In genomic region chr10:108466539-108466938, GRCm38 (mm10) we compare ENCODE assay signal across 18 mouse cellular contexts.
DNase-seq lines count a peak whose midpoint lies in the region; ATAC-seq lines count a peak whose summit lies in the region.
"Had no signal": no experiment of that assay in that cellular context is flagged by ENCODE, and none has a peak within 500 bp of the region (broad histone marks: within the 10 kb centered on the region; RNA-seq: fewer than 3 reads in every experiment).

No protein-coding gene starts in this region.

- H3K27ac ChIP-seq in lung, embryonic 15.5 days: peak overlapping the region; percentile 37
- H3K27ac ChIP-seq: embryonic facial prominence, embryonic 15.5 days; forebrain, embryonic 13.5 days; layer of hippocampus, adult 2 months; liver, embryonic 12.5 days; neural tube, embryonic 15.5 days had no signal

- 13% methylated on average over 8 of the region's 8 CpGs for WGBS in lung, embryonic 15.5 days

- DNase-seq in frontal cortex, postnatal 25 days (ENCODE audit: low spot score in 2 of 2): no peak
- DNase-seq in testis, postnatal 10 days (ENCODE audit: low spot score): peak; percentile 58
- DNase-seq in testis, postnatal 14 days (ENCODE audit: low spot score): no peak
- no peak for DNase-seq in left cerebral cortex, adult 18-20 months (ENCODE audit: low spot score in 2 of 2)
- DNase-seq in right cerebral cortex, postnatal 36 days (ENCODE audit: low spot score in 2 of 2): no peak
- DNase-seq in cerebellum, adult 11 months: no peak
- DNase-seq: kidney, adult 9 months; right cerebral cortex, postnatal 4 days; thymus, postnatal 36 days had no signal

- H3K9me3 ChIP-seq in lung, embryonic 15.5 days: no peaks in the 10 kb centered on the region
- H3K9me3 ChIP-seq: embryonic facial prominence, embryonic 15.5 days; forebrain, embryonic 13.5 days; liver, embryonic 12.5 days had no signal

- peaks cover 14% of the 10 kb centered on the region; the same call in 1 of the 2 replicates for H3K4me1 ChIP-seq in lung, embryonic 15.5 days
- H3K4me1 ChIP-seq: embryonic facial prominence, embryonic 15.5 days; forebrain, embryonic 13.5 days; megakaryocyte, embryonic 14.5 days had no signal

- ATAC-seq in frontal cortex, adult (ENCODE audit: low TSS enrichment): peak; percentile 47; the same call in 1 of the 2 replicates
- no peak for ATAC-seq in lung, embryonic 15.5 days (ENCODE audit: borderline replicate concordance, extremely low read depth, low FRiP score, low TSS enrichment)
- ATAC-seq: forebrain, embryonic 13.5 days; liver, embryonic 12.5 days; Patski had no signal

- H3K4me2 ChIP-seq in lung, embryonic 15.5 days: 0 out of 2 replicates have a peak overlapping the region, but pooled peaks have one; percentile 16
- H3K4me2 ChIP-seq: embryonic facial prominence, embryonic 15.5 days; forebrain, embryonic 13.5 days; liver, embryonic 12.5 days; neural tube, embryonic 15.5 days had no signal

- no peak overlapping the region for H3K9ac ChIP-seq in lung, embryonic 15.5 days
- H3K9ac ChIP-seq: embryonic facial prominence, embryonic 15.5 days; forebrain, embryonic 13.5 days; liver, embryonic 12.5 days; neural tube, embryonic 15.5 days had no signal

- H3K27me3 ChIP-seq in lung, embryonic 15.5 days: no peaks in the 10 kb centered on the region
- H3K27me3 ChIP-seq: embryonic facial prominence, embryonic 15.5 days; forebrain, embryonic 13.5 days; liver, embryonic 12.5 days; megakaryocyte, embryonic 14.5 days; neural tube, embryonic 15.5 days; Patski had no signal

- H3K4me3 ChIP-seq in lung, embryonic 15.5 days: no peak overlapping the region
- H3K4me3 ChIP-seq: embryonic facial prominence, embryonic 15.5 days; forebrain, embryonic 13.5 days; layer of hippocampus, adult 2 months; liver, embryonic 12.5 days; megakaryocyte, embryonic 14.5 days; neural tube, embryonic 15.5 days had no signal

- H3K36me3 ChIP-seq in lung, embryonic 15.5 days: no peaks in the 10 kb centered on the region
- H3K36me3 ChIP-seq: embryonic facial prominence, embryonic 15.5 days; liver, embryonic 12.5 days; neural tube, embryonic 15.5 days had no signal
